Mouse (Mus musculus) cerebellum, postnatal 4 days (tissue): ENCODE measurements around the gene Fkbp1a.
A peak's percentile ranks its signal among the peaks of the same experiment; 100 is the strongest.

ENCODE experiments used
- DNase-seq, 2 experiments: peaks; one replicate each; pipeline ENCODE4 v3.0.0; 2022; ENCODE audit warnings: low spot score in 2 of 2, mixed read lengths in 1 of 2

The Fkbp1a gene

DNA sequence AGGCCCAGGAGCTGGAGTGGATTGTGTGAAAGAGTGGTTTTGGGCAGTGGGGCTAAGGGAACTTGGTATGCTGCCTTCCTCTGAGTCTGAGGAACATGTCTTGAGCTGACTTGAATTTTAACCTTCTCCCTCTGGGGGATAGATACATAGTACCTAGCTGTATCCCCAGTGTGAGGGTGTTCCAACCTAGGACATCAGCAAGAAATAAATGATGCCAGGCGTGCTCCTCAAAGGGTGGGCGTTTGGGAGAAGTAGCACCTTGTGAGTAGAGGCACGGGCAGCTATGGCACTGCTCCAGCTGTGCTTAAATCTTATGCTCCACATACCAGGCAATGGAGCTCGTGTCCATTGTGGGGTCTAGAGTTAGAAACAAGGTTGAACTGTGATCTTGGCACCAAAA, 4.3 kb downstream of the Fkbp1a start:
- no peak for DNase-seq

- DNase-seq, result no peak
These were observed 7.4 kb downstream of the Fkbp1a start for GRCm38 (mm10) chr2:151549615-151550121.

GRCm38 (mm10) chr2:151562930-151563921, 20.9 kb downstream of the Fkbp1a start:
- DNase-seq, result no peak

DNA sequence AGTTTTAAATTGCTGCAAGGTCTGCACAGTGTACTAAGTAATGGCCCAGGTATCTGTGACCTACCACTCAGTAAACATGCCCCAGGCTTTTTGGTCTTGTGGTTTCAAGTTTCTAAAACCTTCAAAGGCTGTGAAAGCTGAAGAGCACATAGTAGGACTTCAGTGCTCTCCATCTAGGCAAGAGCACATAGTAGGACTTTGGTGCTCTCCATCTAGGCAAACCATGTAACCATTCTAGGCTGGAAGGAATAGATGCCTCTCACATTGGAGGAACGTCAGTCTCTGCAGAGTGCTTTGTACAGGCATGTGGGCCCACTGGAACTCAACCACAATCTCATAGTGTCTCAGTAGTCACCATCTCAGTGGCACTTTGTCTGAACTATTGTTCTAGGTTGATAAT, 21.7 kb downstream of the Fkbp1a start:
- DNase-seq, result no peak

DNA sequence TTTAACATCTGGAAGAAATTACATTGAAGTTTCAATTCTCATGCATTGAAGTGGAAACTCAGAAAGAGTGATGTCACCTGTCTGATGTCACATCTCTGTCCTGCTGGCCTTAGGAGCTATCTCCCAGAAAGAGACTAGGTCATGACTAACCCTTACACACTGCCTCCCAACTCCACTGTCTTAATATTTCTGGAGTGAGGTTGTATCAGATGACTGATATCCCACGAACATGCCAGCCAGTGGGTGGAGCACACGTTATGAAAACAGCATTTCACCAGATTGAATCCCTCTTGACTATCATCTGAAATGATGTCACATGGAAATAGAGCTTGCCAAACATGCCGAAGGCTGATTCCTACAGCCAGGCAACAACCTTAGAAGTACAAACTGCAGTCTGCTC, 22.7 kb downstream of the Fkbp1a start:
- DNase-seq, result no peak

GRCm38 (mm10) chr2:151566856-151567255, 24.6 kb downstream of the Fkbp1a start:
- DNase-seq, result no peak

DNA sequence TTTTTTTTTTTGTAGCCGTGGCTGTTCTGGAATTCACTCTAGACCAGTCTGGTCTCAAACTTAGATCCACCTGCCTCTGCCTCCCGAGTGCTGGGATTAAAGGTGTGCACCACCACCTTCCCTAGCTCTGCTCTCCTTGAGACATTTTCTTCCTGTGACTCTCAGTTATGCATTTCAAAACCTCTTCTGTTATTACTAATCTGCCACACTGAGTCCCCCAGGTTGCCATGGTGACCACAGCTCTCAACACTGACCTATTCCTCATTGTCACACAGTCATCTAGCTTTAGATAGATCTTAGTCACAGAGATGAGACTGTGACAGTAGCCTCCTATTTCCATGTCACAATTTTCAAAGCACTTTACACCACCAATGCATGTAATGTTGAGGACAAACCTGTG, 27.2 kb downstream of the Fkbp1a start:
- DNase-seq, result no peak

DNA sequence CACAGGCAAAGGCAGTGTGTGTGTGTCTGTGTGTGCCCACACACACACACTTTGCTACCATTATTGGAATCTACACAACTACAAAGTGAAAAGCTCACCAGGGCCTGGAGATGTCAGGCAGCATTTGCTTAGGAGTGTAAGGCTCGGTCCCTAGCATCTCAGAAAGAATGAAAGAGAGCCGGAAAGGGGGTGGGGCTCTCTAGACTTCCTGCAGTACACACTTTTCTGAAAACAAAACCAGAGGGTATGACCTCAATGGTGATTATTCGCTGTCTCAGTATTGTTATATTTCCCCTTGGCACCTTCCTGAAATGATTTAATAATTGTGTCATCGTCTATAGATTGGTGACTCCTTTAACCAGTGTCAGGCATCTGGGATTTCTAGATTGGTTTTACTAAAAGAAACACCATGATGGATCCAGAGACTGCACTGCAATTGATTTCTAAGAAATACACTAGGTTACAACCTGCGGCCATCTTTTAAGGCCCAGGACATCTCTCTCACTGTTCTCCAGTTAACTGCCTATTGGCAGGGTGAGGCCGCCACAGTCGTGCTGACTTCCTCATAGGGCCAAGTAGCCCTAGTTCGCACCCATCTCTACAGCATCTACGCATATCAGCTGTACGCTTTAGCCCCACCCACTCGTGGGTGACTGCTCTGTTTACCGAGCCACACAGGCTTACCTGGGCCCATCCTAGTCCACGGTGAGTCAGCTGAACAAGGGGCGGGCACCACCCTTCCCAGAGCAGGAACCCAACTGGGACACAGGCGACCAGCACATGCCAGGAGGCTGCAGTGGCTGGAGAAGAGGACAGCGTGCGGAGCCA, 29.8 kb downstream of the Fkbp1a start, which contains the start of gene Sdcbp2:
Gene Sdcbp2 (plus strand): TSS at position 750 of the 828 bp plus-strand sequence.
- no peak for DNase-seq

DNA sequence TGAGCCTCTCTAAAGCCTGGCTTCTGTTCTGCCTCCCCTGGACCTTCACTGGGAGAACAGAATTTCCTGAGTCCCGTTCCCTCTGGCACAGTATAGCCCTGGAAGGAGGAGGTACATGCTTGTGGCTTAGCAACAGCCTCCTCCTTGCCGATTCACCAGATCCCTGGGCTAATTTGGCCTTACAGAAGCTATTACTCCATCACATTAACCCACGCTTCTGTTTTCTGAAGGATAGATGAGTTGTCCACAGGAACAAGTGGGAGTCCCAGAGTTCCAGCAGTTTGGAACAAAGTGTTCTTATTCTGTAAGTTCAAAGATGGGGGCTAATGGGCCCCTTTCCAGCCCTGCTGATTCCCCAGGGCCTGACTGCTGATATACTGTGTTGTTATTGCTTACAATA, 31.4 kb downstream of the Fkbp1a start:
- no peak for DNase-seq

DNA sequence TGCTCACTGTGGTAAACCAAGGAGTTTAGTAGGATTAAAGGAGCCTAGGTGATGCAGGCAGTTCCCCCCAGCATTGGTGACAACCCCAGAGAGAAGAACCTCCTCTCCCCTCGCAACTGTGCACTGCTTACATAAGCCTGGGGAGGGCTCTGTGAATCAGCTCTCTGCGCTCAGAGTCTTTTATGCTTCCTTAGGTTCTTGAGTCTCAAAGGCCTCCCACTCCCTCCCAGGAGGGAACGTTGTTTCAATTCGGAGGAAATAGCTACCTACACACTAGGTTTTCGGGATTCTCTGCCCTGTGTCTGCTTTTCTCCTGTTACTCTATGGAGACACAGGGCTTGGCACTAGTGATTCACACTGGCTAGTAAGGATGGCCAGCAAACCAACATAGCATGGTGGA, 32.3 kb downstream of the Fkbp1a start:
- DNase-seq, result no peak

GRCm38 (mm10) chr2:151575119-151575698, 32.9 kb downstream of the Fkbp1a start:
- peak in 1 of 2 experiments; percentile 32 for DNase-seq

GRCm38 (mm10) chr2:151575699-151576389, 33.6 kb downstream of the Fkbp1a start:
- peak; percentile 64 to 80 for DNase-seq

GRCm38 (mm10) chr2:151579183-151579582, 36.9 kb downstream of the Fkbp1a start:
- no peak for DNase-seq

DNA sequence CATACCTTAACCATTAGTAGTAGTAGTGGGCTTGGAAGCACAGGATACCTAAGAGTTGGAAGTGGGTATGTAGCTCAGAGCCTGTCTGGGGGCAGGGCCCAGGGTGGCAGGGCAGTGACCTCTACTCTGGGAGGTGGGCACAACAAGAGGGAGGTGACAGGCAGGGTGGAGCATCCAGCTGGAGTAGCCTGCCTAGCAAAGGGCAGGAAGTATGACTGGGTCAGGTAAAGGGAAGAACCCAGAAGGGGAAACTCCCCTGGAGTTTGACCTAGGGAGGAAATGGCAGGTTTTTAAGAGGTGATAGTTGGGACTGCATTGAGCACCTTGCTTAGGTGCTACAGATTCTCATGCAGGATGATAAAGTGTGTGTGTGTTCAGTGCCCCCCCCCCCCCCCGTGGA, 38.7 kb downstream of the Fkbp1a start:
- no peak for DNase-seq

- DNase-seq, result no peak
These were observed 43.7 kb downstream of the Fkbp1a start for GRCm38 (mm10) chr2:151585934-151586333.

DNA sequence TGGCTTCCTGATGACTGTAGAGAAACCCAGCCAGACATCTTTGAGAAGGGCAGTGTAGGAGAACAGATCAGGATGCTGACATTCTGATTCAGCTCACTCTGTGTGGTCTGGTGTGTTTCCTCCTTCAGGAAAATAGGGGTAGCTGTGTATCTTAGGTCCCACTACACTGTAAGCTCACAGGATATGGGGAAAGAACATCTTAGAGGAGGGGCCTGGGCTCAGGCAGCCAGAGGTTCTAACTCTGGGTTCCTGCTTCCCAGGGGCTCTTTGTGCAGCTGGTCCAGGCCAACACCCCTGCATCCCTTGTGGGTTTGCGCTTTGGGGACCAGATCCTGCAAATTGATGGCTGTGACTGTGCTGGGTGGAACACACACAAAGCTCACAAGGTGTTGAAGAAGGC, 44.5 kb downstream of the Fkbp1a start:
- no peak for DNase-seq

DNA sequence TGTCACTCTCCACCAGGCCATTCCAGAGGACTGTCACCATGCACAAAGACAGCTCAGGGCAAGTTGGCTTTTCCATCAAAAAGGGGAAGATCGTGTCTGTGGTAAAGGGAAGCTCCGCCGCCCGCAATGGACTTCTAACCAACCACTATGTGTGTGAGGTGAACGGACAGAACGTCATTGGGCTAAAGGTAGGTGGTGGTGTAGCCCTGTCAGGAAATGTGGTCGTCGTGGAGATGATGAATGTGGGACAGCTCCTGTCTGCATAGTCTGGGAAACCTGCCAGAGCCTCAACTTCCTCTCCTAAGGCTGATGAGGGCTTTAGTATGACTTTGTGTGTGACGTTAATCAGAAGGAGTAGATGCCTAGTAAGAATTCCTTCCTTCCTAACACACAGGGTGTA, 45.0 kb downstream of the Fkbp1a start:
- no peak for DNase-seq

- DNase-seq, result no peak
These were observed 55.8 kb downstream of the Fkbp1a start for GRCm38 (mm10) chr2:151598068-151598467.

- no peak for DNase-seq
These were observed 59.8 kb downstream of the Fkbp1a start for GRCm38 (mm10) chr2:151602106-151602505.

DNA sequence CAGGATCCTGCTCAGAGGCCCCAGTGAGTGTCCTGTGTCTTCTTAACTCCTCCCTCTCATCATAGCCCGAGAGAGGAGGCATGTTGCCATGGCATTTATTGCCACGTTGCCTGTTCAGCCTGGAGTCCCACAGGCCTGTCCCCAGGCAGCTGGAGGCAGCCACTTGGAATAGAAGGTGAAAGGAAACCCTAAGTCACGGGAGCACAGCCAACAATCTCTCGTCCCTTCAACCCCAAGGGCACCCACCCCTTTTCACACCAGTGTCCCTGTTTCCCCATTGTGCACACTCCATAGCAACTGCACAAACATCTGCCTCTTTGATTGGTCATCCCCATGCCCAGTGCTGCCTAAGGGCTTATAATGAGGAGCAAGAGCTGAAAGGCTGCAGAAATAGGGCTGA, 61.3 kb downstream of the Fkbp1a start:
- peak in 1 of 2 experiments; percentile 45 for DNase-seq

- DNase-seq, result peak in 1 of 2 experiments; percentile 43
These were observed 63.2 kb downstream of the Fkbp1a start for GRCm38 (mm10) chr2:151605437-151605987.
